Mouse (Mus musculus): ENCODE measurements around the gene Prss29. TPM values are rescaled to one million over a fixed set of nuclear protein-coding genes. Genes with fewer than 3 reads are reported as not detected.

The Prss29 gene
- total and polyA plus RNA-seq, 3 experiments: not detected

- no peak overlapping the region for H3K9ac ChIP-seq (ENCODE audit: control insufficient read depth, low read depth, low read length, poor library complexity, severe bottlenecking)
- no peaks in the 10 kb centered on the region for H3K4me1 ChIP-seq (ENCODE audit: control insufficient read depth in 1 of 2, insufficient read depth in 2 of 2, low read length in 2 of 2)
- no peaks in the 10 kb centered on the region for H3K79me2 ChIP-seq (ENCODE audit: control insufficient read depth, insufficient read depth, low read length, poor library complexity)
- H3K36me3 ChIP-seq (ENCODE audit: control insufficient read depth in 1 of 2, insufficient read depth in 2 of 2, low read length in 2 of 2): no peaks in the 10 kb centered on the region
- DNase-seq (ENCODE audit: low read depth, low spot score): no peak
- H3K4me3 ChIP-seq (ENCODE audit: control insufficient read depth in 1 of 2, insufficient read depth in 1 of 2, low read depth in 2 of 2, low read length in 2 of 2): no peak overlapping the region
- no peak overlapping the region for H3K27ac ChIP-seq (ENCODE audit: control insufficient read depth, low read depth, low read length)
- H3K9me3 ChIP-seq (replicated peaks; ENCODE audit: insufficient read depth, low read length): no peaks in the 10 kb centered on the region
- peaks cover 1 to 3% of the 10 kb centered on the region in 2 experiments for H3K27me3 ChIP-seq (ENCODE audit: control insufficient read depth in 1 of 2, insufficient read depth in 2 of 2, low read length in 2 of 2)
- TF ChIP-seq POLR2AphosphoS2 (IDR thresholded peaks at IDR 0.05; ENCODE audit: low read length) (no peak), JUND (IDR thresholded peaks at IDR 0.05; ENCODE audit: low read depth, low read length) (no peak), USF2 (IDR thresholded peaks at IDR 0.05; ENCODE audit: borderline replicate concordance in 1 of 2, insufficient read depth in 1 of 2, low read depth in 1 of 2, low read length in 2 of 2) (no peak), ZNF384 (IDR thresholded peaks at IDR 0.05; ENCODE audit: low read depth, low read length) (no peak), MEF2A (IDR thresholded peaks at IDR 0.05; ENCODE audit: extremely low read depth, insufficient replicate concordance, low read depth, low read length, poor library complexity, severe bottlenecking) (no peak), SMC3 (IDR thresholded peaks at IDR 0.05; ENCODE audit: low read depth, low read length) (no peak), POLR2A (IDR thresholded peaks at IDR 0.05; ENCODE audit: control insufficient read depth in 1 of 2, insufficient read depth in 1 of 2, low read depth in 1 of 2, low read length in 2 of 2, poor library complexity in 1 of 2) (no peak), ZKSCAN1 (IDR thresholded peaks at IDR 0.05; ENCODE audit: low read depth, low read length) (no peak), TBP (IDR thresholded peaks at IDR 0.05; ENCODE audit: low read depth, low read length) (no peak), MAFK (IDR thresholded peaks at IDR 0.05; ENCODE audit: borderline replicate concordance, low read depth, low read length) (no peak), GABPA (IDR thresholded peaks at IDR 0.05; ENCODE audit: low read depth, low read length) (no peak), CHD1 (IDR thresholded peaks at IDR 0.05; ENCODE audit: low read depth, low read length) (no peak), GATA1 (IDR thresholded peaks at IDR 0.05; ENCODE audit: low read depth, low read length) (no peak), ZMIZ1 (IDR thresholded peaks at IDR 0.05; ENCODE audit: low read depth, low read length) (no peak), TAL1 (IDR thresholded peaks at IDR 0.05; ENCODE audit: low read length) (no peak), POLR2AphosphoS5 (IDR thresholded peaks at IDR 0.05; ENCODE audit: borderline replicate concordance, low read depth, low read length) (no peak), TCF12 (IDR thresholded peaks at IDR 0.05; ENCODE audit: low read depth, low read length) (no peak), E2F4 (IDR thresholded peaks at IDR 0.05; ENCODE audit: borderline replicate concordance, low read depth, low read length) (no peak), ETS1 (IDR thresholded peaks at IDR 0.05; ENCODE audit: low read depth, low read length) (no peak), ZC3H11A (IDR thresholded peaks at IDR 0.05; ENCODE audit: low read depth, low read length) (no peak)
Measured at GRCm38 (mm10) chr17:25320819-25321218, 2.4 kb downstream of the Prss29 start.

- no peak for TF ChIP-seq POLR2A (IDR thresholded peaks at IDR 0.05; ENCODE audit: control insufficient read depth in 1 of 2, insufficient read depth in 1 of 2, low read depth in 1 of 2, low read length in 2 of 2, poor library complexity in 1 of 2)
- TF ChIP-seq MAFK (IDR thresholded peaks at IDR 0.05; ENCODE audit: borderline replicate concordance, low read depth, low read length): no peak
- TF ChIP-seq TBP (IDR thresholded peaks at IDR 0.05; ENCODE audit: low read depth, low read length): no peak
- TF ChIP-seq ZKSCAN1 (IDR thresholded peaks at IDR 0.05; ENCODE audit: low read depth, low read length): no peak
- TF ChIP-seq TCF12 (IDR thresholded peaks at IDR 0.05; ENCODE audit: low read depth, low read length): no peak
- no peak for TF ChIP-seq HCFC1 (IDR thresholded peaks at IDR 0.05; ENCODE audit: low read depth, low read length)
- no peak for TF ChIP-seq NELFE (IDR thresholded peaks at IDR 0.05; ENCODE audit: low read depth, low read length)
- TF ChIP-seq RAD21 (IDR thresholded peaks at IDR 0.05; ENCODE audit: low read depth, low read length): no peak
- no peak for TF ChIP-seq TAL1 (IDR thresholded peaks at IDR 0.05; ENCODE audit: low read length)
- no peak for TF ChIP-seq MYB (IDR thresholded peaks at IDR 0.05; ENCODE audit: low read depth, low read length)
- no peak for TF ChIP-seq POLR2AphosphoS5 (IDR thresholded peaks at IDR 0.05; ENCODE audit: borderline replicate concordance, low read depth, low read length)
- TF ChIP-seq JUND (IDR thresholded peaks at IDR 0.05; ENCODE audit: low read depth, low read length): no peak
- TF ChIP-seq E2F4 (IDR thresholded peaks at IDR 0.05; ENCODE audit: borderline replicate concordance, low read depth, low read length): no peak
- TF ChIP-seq MAX (IDR thresholded peaks at IDR 0.05; ENCODE audit: low read length): no peak
- no peak for TF ChIP-seq ZMIZ1 (IDR thresholded peaks at IDR 0.05; ENCODE audit: low read depth, low read length)
- H3K27me3 ChIP-seq (ENCODE audit: control insufficient read depth in 1 of 2, insufficient read depth in 2 of 2, low read length in 2 of 2): peaks cover 1 to 3% of the 10 kb centered on the region in 2 experiments; a peak in 3 of 4 replicates
Measured at GRCm38 (mm10) chr17:25322930-25323329, 4.5 kb downstream of the Prss29 start.

More at GRCm38 (mm10) chr17:25322930-25323329, 4.5 kb downstream of the Prss29 start:
- no peak overlapping the region for H3K27ac ChIP-seq (ENCODE audit: control insufficient read depth, low read depth, low read length)
- H3K9me3 ChIP-seq (replicated peaks; ENCODE audit: insufficient read depth, low read length): no peaks in the 10 kb centered on the region
- H3K36me3 ChIP-seq (ENCODE audit: control insufficient read depth in 1 of 2, insufficient read depth in 2 of 2, low read length in 2 of 2): no peaks in the 10 kb centered on the region
- H3K9ac ChIP-seq (ENCODE audit: control insufficient read depth, low read depth, low read length, poor library complexity, severe bottlenecking): no peak overlapping the region
- H3K4me1 ChIP-seq (ENCODE audit: control insufficient read depth in 1 of 2, insufficient read depth in 2 of 2, low read length in 2 of 2): no peaks in the 10 kb centered on the region
- no peak overlapping the region for H3K4me3 ChIP-seq (ENCODE audit: control insufficient read depth in 1 of 2, insufficient read depth in 1 of 2, low read depth in 2 of 2, low read length in 2 of 2)
- no peak for DNase-seq (ENCODE audit: low read depth, low spot score)
- no peaks in the 10 kb centered on the region for H3K79me2 ChIP-seq (ENCODE audit: control insufficient read depth, insufficient read depth, low read length, poor library complexity)
